In genomic region chr8:43328666-43329065, GRCm38 (mm10) we compare ENCODE assay signal across 36 mouse cellular contexts. TPM values are rescaled to one million over a fixed set of nuclear protein-coding genes. Genes with fewer than 3 reads are reported as not detected.
DNase-seq lines count a peak whose midpoint lies in the region; ATAC-seq and TF ChIP-seq lines count a peak whose summit lies in the region.
"Had no signal": no experiment of that assay in that cellular context is flagged by ENCODE, and none has a peak within 500 bp of the region (broad histone marks: within the 10 kb centered on the region; RNA-seq: fewer than 3 reads in every experiment).

No protein-coding gene starts in this region.

- in situ Hi-C loops in Patski (cut with MboI; ENCODE audit: low pct_unique_long_range_greater_than_20kb), result no loop called here

- DNase-seq in testis, postnatal 14 days (ENCODE audit: low spot score), result peak; percentile 29
- no peak for DNase-seq in testis, postnatal 10 days (ENCODE audit: low spot score)
- DNase-seq in Patski (ENCODE audit: low read depth, low spot score), result no peak
- DNase-seq in heart, adult 18-20 months, result no peak
- DNase-seq in layer of hippocampus, postnatal 36 days, result no peak
- DNase-seq: adrenal gland, postnatal 10 days; adrenal gland, postnatal 36 days; B cell, adult 2 months; cerebellum, adult 18-20 months; cerebellum, adult 9-10 months; cerebellum, postnatal 14 days; forebrain, postnatal 0 days; gastrocnemius, adult 2 months; gastrocnemius, postnatal 25 days; heart, postnatal 14 days; heart, postnatal 4 days; kidney, adult 18-20 months had no signal

- H3K9me3 ChIP-seq in E14TG2a.4 (ENCODE audit: low read length), result no peaks in the 10 kb centered on the region
- H3K9me3 ChIP-seq in liver, embryonic 12.5 days (replicated peaks), result no peaks in the 10 kb centered on the region
- H3K9me3 ChIP-seq: heart, embryonic 15.5 days had no signal

- peaks cover 70% of the 10 kb centered on the region for H3K4me1 ChIP-seq in E14TG2a.4 (replicated peaks; ENCODE audit: low read depth, low read length)
- H3K4me1 ChIP-seq in liver, embryonic 12.5 days, result no peaks in the 10 kb centered on the region
- H3K4me1 ChIP-seq: heart, embryonic 15.5 days had no signal

- H3K36me3 ChIP-seq in E14TG2a.4 (ENCODE audit: insufficient read depth, low read length), result no peaks in the 10 kb centered on the region
- H3K36me3 ChIP-seq in liver, embryonic 12.5 days, result no peaks in the 10 kb centered on the region
- H3K36me3 ChIP-seq: G1E; heart, embryonic 15.5 days had no signal

- H3K27ac ChIP-seq in liver, embryonic 12.5 days, result no peak overlapping the region
- H3K27ac ChIP-seq: gastrocnemius, adult 2 months; heart, embryonic 15.5 days; hindbrain, embryonic 14.5 days; hindbrain, postnatal 0 days had no signal

- TF ChIP-seq CTCF in E14TG2a.4 (conservative IDR thresholded peaks at IDR 0.05; ENCODE audit: low read length) (peak; percentile 53), Patski (IDR thresholded peaks at IDR 0.05) (peak; percentile 9)

- H3K9ac ChIP-seq in liver, embryonic 12.5 days, result no peak overlapping the region
- H3K9ac ChIP-seq: forebrain, postnatal 0 days; heart, embryonic 15.5 days; hindbrain, embryonic 14.5 days had no signal

- 60% methylated on average over 10 of the region's 10 CpGs for WGBS in liver, embryonic 12.5 days (ENCODE audit: insufficient replicate concordance)

- no peak for ATAC-seq in Patski
- ATAC-seq in liver, embryonic 12.5 days, result no peak
- ATAC-seq: forebrain, embryonic 14.5 days; forebrain, postnatal 0 days; hindbrain, postnatal 0 days; inflammation-experienced regulatory T-cells, adult 6 months; intestine, embryonic 16.5 days had no signal

- POLR2A ChIA-PET in Patski (lab: Charles Lee), result no interaction called here

- no peak overlapping the region for H3K4me2 ChIP-seq in liver, embryonic 12.5 days
- H3K4me2 ChIP-seq: heart, embryonic 11.5 days; heart, embryonic 15.5 days; hindbrain, embryonic 14.5 days had no signal

- H3K4me3 ChIP-seq in E14TG2a.4 (replicated peaks; ENCODE audit: low read length), result no peak overlapping the region
- no peak overlapping the region for H3K4me3 ChIP-seq in liver, embryonic 12.5 days
- H3K4me3 ChIP-seq: gastrocnemius, adult 2 months; heart, embryonic 15.5 days had no signal

- CTCF ChIA-PET in Patski (lab: Charles Lee), result no interaction called here

- H3K27me3 ChIP-seq in E14TG2a.4 (ENCODE audit: insufficient read depth, low read length), result no peaks in the 10 kb centered on the region
- H3K27me3 ChIP-seq in Patski, result no peaks in the 10 kb centered on the region
- no peaks in the 10 kb centered on the region for H3K27me3 ChIP-seq in liver, embryonic 12.5 days (replicated peaks)
- H3K27me3 ChIP-seq: CH12.LX; heart, embryonic 15.5 days had no signal

RNA-seq across cellular contexts. Expression of gene Zfp42, which starts 21.9 kb away (rescaled TPM):
- 0.08 TPM for polyA plus RNA-seq in Patski (2021)
- polyA plus RNA-seq in liver, embryonic 12.5 days (2016; fragmentation: Nextera tagmentation; extraction: Ambion mirVana), result not detected in 2 replicates
- total RNA-seq in heart, adult 18-20 months (2021), result not detected
- not detected for total RNA-seq in layer of hippocampus, postnatal 36 days (2021)
- total RNA-seq: adrenal gland, adult 18-20 months; adrenal gland, postnatal 10 days; adrenal gland, postnatal 36 days; CH12.LX; forebrain, postnatal 0 days; G1E; gastrocnemius, adult 2 months; gastrocnemius, postnatal 25 days; heart, adult 8-10 months; heart, postnatal 14 days; heart, postnatal 4 days; hindbrain, postnatal 0 days had no signal
- polyA plus RNA-seq: embryonic facial prominence, embryonic 11.5 days; embryonic facial prominence, embryonic 14.5 days; forebrain, embryonic 11.5 days; forebrain, embryonic 14.5 days; forebrain, postnatal 0 days; frontal cortex, adult 2 months; G1E; gonadal fat pad, adult 2 months; heart, embryonic 11.5 days; heart, embryonic 15.5 days; hindbrain, embryonic 11.5 days; hindbrain, embryonic 14.5 days; hindbrain, postnatal 0 days; inflammation-experienced regulatory T-cells, adult 6 months; intestine, embryonic 16.5 days had no signal
